Mouse (Mus musculus): ENCODE results near the gene Otud5. TPM values are rescaled to one million over a fixed set of nuclear protein-coding genes. Genes with fewer than 3 reads are reported as not detected.
"Not testable (repeated sequence)": the region's sequence is repeated elsewhere in the genome, so short reads cannot be mapped to it uniquely, and the experiment has no call there.

Otud5 gene
- total RNA-seq, 2 experiments from 2014 or later = 14.8 to 18.2 TPM

GRCm38 (mm10) chrX:7879819-7880218 is 38.7 kb downstream of the Otud5 start:
- peak; percentile 59 for DNase-seq

DNA sequence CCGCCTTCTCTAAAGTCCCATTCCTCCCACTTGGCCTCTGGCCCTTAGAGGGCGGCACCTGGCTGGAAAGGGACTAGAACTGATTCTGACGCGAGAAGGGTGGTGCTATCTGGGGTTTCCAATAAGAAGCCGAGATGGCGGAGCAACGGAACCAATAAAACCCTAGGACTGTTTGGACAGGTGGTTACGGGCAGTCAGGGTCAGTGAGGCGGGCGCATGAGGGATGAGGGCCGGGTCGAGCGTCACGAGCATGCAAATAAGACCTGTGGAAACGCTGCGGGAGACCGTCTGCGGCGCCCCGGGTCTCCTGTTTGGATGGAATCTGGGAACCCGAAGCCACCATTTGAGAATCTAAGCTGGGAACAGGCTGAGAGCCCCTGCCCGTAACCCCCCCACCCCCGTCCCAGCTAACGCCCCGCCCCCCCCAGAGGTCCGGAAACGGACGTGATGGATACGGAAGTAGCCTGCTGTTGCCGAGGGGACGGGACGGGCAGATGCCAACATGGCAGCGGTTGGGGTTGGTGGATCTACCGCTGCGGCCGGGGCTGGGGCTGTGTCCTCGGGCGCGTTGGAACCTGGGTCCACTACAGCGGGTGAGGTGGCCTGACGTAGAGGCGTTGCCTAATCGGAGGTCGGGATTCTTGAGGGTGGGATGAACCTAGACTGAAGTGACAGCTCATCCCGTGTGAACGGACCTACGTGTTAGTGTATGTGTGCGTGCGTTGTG is 42.8 kb downstream of the Otud5 start, which contains the start of gene Slc35a2:
Gene Slc35a2 (plus strand): TSS at position 188 of the 727 bp plus-strand sequence.
- DNase-seq = peak; percentile 85

DNA sequence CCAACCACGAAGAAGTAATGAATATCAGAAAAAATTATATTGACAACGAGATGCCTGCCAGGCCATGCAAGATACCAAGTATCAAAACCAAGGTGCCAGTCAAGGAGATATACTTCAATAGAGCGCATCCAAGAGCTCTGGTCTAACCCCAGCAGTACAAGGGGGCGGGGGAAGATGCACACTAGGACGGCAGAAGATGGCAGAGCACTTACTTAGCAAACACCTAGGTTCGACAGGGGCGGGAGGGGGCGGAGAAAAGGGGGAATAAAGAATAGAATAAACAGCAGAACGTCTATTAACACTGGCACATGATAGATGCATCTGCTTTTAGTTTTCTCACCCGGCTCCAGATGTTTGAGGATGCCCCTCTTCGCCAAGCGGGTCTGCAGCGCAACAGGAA is 57.0 kb downstream of the Otud5 start:
- DNase-seq = no peak

- DNase-seq = peak; percentile 89
Observed at GRCm38 (mm10) chrX:7898880-7899874, 58.0 kb downstream of the Otud5 start, which contains the start of the genes Pqbp1 and Timm17b. Pqbp1 (minus strand) TSS chrX:7899269. Timm17b (plus strand) TSS chrX:7899357.

GRCm38 (mm10) chrX:7904441-7904840 is 63.3 kb downstream of the Otud5 start:
- DNase-seq = no peak

DNA sequence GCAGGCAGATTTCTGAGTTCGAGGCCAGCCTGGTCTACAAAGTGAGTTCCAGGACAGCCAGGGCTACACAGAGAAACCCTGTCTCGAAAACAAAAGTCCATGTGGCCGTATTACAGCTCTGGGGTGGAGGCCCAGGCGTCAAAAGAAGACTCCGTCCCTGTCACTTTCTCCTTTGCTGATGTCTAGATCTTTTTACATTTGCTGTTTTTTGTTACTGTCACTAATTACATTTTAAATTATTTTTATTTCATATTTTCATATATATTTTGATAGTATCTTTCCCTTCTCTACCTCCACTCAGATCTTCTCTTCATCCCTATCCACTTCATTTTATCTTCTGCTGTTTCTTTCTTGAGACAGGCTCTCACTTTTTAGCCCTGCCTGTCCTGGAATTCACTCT is 66.6 kb downstream of the Otud5 start, which contains the start of gene Gm10491:
Gene Gm10491 (minus strand): TSS at position 101 of the 400 bp plus-strand sequence.
- no peak for DNase-seq

GRCm38 (mm10) chrX:7909242-7909641 is 68.1 kb downstream of the Otud5 start, which contains the start of gene Gm10490:
Gm10490 (plus strand) TSS chrX:7909542.
- DNase-seq = not testable (repeated sequence)

DNA sequence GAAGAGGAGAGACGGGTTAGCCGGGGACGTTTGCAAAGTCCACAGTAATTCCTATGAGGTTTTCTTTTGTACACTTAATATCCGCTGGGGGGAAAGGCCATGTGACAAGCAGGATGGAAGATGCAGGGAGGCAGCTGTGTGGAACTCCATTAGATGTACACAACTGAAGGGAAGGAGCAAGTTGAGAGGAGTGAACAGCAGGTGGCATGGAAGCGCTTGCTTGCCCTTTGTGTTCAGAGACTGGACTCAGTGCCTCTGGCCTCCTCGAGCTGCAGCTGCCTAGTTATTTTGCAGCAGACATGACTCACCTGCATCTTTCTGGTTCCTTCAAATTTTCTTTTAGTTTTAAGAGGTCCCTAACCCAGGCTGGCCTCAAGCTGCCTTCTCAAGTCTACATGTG is 69.3 kb downstream of the Otud5 start:
- DNase-seq = no peak

DNA sequence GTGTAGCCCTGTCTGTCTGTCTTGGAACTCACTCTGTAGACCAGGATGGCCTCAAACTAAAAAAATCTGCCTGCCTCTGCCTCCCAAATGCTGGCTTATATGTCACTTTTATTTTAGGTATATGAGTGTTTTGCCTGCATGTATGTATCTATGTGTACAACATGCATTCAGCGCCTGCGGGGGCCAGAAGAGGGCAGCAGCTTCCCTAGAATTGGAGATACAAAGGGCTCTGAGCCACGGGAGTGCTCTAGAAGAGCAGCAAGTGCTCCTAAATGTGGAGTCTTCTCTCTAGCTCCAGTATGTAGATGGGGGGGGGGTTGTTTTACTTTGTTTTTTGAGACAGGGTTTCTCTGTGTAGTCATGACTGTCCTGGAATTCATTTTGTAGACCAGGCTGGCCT is 74.5 kb downstream of the Otud5 start:
- DNase-seq = not testable (repeated sequence)

GRCm38 (mm10) chrX:7917960-7918359 is 76.8 kb downstream of the Otud5 start:
- not testable (repeated sequence) for DNase-seq

GRCm38 (mm10) chrX:7919601-7920383 is 78.6 kb downstream of the Otud5 start, which contains the start of gene Pcsk1n:
Pcsk1n (plus strand) TSS chrX:7919822.
- DNase-seq = no peak

DNA sequence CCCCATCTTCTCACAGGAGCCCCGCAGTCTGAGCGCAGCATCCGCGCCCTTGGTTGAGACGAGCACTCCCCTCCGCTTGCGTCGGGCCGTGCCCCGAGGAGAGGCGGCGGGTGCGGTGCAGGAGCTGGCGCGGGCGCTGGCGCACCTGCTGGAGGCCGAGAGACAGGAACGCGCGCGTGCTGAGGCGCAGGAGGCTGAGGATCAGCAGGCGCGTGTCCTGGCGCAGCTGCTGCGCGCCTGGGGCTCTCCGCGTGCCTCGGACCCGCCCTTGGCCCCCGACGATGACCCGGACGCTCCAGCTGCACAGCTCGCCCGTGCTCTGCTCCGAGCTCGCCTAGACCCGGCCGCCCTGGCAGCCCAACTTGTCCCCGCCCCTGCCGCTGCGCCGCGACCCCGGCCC is 80.9 kb downstream of the Otud5 start:
- DNase-seq = no peak

Small RNAs within 50 kb of the gene (microRNA-seq; reads per million reads assigned to microRNA genes)
- gene Mir1198 (ENCODE audit: borderline replicate concordance in 2 of 2) = 17.5 to 33.9 reads per million in 2 experiments

Other genes with a start within 250 kb of the Otud5 start
- gene Ccdc22, start 235.8 kb upstream of the Otud5 start, total RNA-seq (2021) = 10 to 100 TPM; 10.7 to 11.9 TPM
- gene Cacna1f, start 234.3 kb upstream of the Otud5 start, total RNA-seq (2021) = not detected
- gene Syp, start 202.9 kb upstream of the Otud5 start, total RNA-seq (2021) = 1 to 10 TPM; 1.0 to 1.6 TPM
- 10 to 100 TPM; 15.4 to 16.4 TPM for gene Prickle3, start 184.1 kb upstream of the Otud5 start, total RNA-seq (2021)
- gene Plp2, start 170.0 kb upstream of the Otud5 start, total RNA-seq (2021) = 10 to 100 TPM; 25.4 to 27.2 TPM
- 10 to 100 TPM; 16.5 to 21.5 TPM for gene Magix, start 160.1 kb upstream of the Otud5 start, total RNA-seq (2021)
- gene Gpkow, start 144.2 kb upstream of the Otud5 start, total RNA-seq (2021) = 10 to 100 TPM; 11.3 to 14.6 TPM
- 10 to 100 TPM; 21.8 to 27.6 TPM for gene Wdr45, start 127.0 kb upstream of the Otud5 start, total RNA-seq (2021)
- not detected for gene Gm45208, start 119.1 kb upstream of the Otud5 start, total RNA-seq (2021)
- 1 to 10 TPM; 4.7 to 7.3 TPM for gene Praf2, start 112.9 kb upstream of the Otud5 start, total RNA-seq (2021)
- under 1 TPM; 0.16 to 0.56 TPM for gene Ccdc120, start 90.5 kb upstream of the Otud5 start, total RNA-seq (2021)
- 1 to 10 TPM; 6.1 to 8.2 TPM for gene Tfe3, start 78.8 kb upstream of the Otud5 start, total RNA-seq (2021)
- gene Gripap1, start 51.6 kb upstream of the Otud5 start, total RNA-seq (2021) = 10 to 100 TPM; 17.5 to 21.2 TPM
- under 1 TPM; 0.18 to 0.43 TPM for gene Kcnd1, start 19.1 kb upstream of the Otud5 start, total RNA-seq (2021)
- gene Pim2, start 36.9 kb downstream of the Otud5 start, total RNA-seq (2021) = 1 to 10 TPM; 1.5 TPM
- 1 to 10 TPM; 7.6 to 8.1 TPM for gene Slc35a2, start 42.7 kb downstream of the Otud5 start, total RNA-seq (2021)
- 10 to 100 TPM; 19.5 to 23.1 TPM for gene Pqbp1, start 57.9 kb downstream of the Otud5 start, total RNA-seq (2021)
- 10 to 100 TPM; 37.8 to 38.5 TPM for gene Timm17b, start 58.0 kb downstream of the Otud5 start, total RNA-seq (2021)
- not detected for gene Gm10491, start 66.5 kb downstream of the Otud5 start, total RNA-seq (2021)
- gene Gm10490, start 68.2 kb downstream of the Otud5 start, total RNA-seq (2021) = not detected
- not detected for gene Pcsk1n, start 78.5 kb downstream of the Otud5 start, total RNA-seq (2021)
- not detected for gene Eras, start 87.2 kb downstream of the Otud5 start, total RNA-seq (2021)
- 1 to 10 TPM; 3.9 to 5.0 TPM for gene Hdac6, start 106.5 kb downstream of the Otud5 start, total RNA-seq (2021)
- not detected for gene Gata1, start 136.7 kb downstream of the Otud5 start, total RNA-seq (2021)
- gene Glod5, start 177.1 kb downstream of the Otud5 start, total RNA-seq (2021) = not detected
- 1 to 10 TPM; 3.0 to 3.6 TPM for gene Suv39h1, start 233.4 kb downstream of the Otud5 start, total RNA-seq (2021)
- under 1 TPM; 0.46 to 0.54 TPM for gene Was, start 249.1 kb downstream of the Otud5 start, total RNA-seq (2021)